Mouse (Mus musculus): Measurements from ENCODE around the gene Gm4131.

GRCm38 (mm10) chr14:62459541-62459940 lies 107.2 kb downstream of the Gm4131 start:
- peak; percentile 39 for TF ChIP-seq CTCF (IDR thresholded peaks at IDR 0.05; ENCODE audit: control insufficient read depth, insufficient read depth, low read length)
- TF ChIP-seq POLR2A (IDR thresholded peaks at IDR 0.05; ENCODE audit: borderline replicate concordance, control insufficient read depth, low read depth, low read length) = no peak
